Mouse (Mus musculus) ES-E14 (cell line): ENCODE data around the gene Stxbp5l. TPM values are rescaled to one million over a fixed set of nuclear protein-coding genes. Genes with fewer than 3 reads are reported as not detected.

Experiments used
- DNase-seq: peaks from one replicate; pipeline ENCODE4 v3.0.0-alpha.2; 2013; ENCODE audit warnings: low read depth, low spot score
- H3K27ac ChIP-seq: 2 replicates; pipeline ENCODE4 v1.5.1; 2012; ENCODE audit warnings: low read depth, mild to moderate bottlenecking, low read length, moderate library complexity, mixed read lengths; ENCODE audit not compliant: poor library complexity, insufficient read depth, severe bottlenecking
- H3K36me3 ChIP-seq: 2 replicates; pipeline ENCODE4 v1.6.1; 2012; ENCODE audit warnings: mild to moderate bottlenecking, low read length, moderate library complexity, mixed read lengths; ENCODE audit not compliant: control insufficient read depth, poor library complexity, insufficient read depth, severe bottlenecking
- H3K4me1 ChIP-seq, 2 experiments: fragments of 150-350 bp in 1 of 2; sonication (generic) in 1 of 2; 2 replicates each; pipeline ENCODE4 v1.6.1; 2012; ENCODE audit warnings: low read length in 2 of 2, mild to moderate bottlenecking in 1 of 2, mixed read lengths in 1 of 2; ENCODE audit not compliant: control insufficient read depth in 2 of 2, insufficient read depth in 2 of 2, poor library complexity in 1 of 2
- H3K4me3 ChIP-seq, 2 experiments: fragments of 150-350 bp in 1 of 2; sonication (generic) in 1 of 2; 2 replicates each; pipeline ENCODE4 v1.5.1; 2012; ENCODE audit warnings: low read length in 2 of 2, low read depth in 1 of 2, mild to moderate bottlenecking in 1 of 2, mixed read lengths in 1 of 2; ENCODE audit not compliant: insufficient read depth in 1 of 2, poor library complexity in 1 of 2, severe bottlenecking in 1 of 2
- H3K9ac ChIP-seq: 2 replicates; pipeline ENCODE4 v1.6.1; 2012; ENCODE audit warnings: low read depth, mild to moderate bottlenecking, low read length, mixed read lengths; ENCODE audit not compliant: poor library complexity, insufficient read depth, severe bottlenecking
- H3K9me3 ChIP-seq: fragments of 150-350 bp; sonication (generic); 2 replicates; pipeline ENCODE4 v1.6.1; 2012; ENCODE audit warnings: low read depth, mild to moderate bottlenecking, low read length; ENCODE audit not compliant: control insufficient read depth, insufficient read depth
- CHD2 ChIP-seq: IDR thresholded peaks from 2 replicates; pipeline ENCODE4 v1.6.1; 2014; ENCODE audit warnings: mild to moderate bottlenecking, low read depth, low read length, inconsistent platforms
- HCFC1 ChIP-seq: IDR thresholded peaks from 2 replicates; pipeline ENCODE4 v1.6.1; 2012; ENCODE audit warnings: low read length, inconsistent platforms, borderline replicate concordance; ENCODE audit not compliant: insufficient read depth
- MAFK ChIP-seq: IDR thresholded peaks from 2 replicates; pipeline ENCODE4 v1.6.1; 2014; ENCODE audit warnings: mild to moderate bottlenecking, low read depth, low read length, inconsistent platforms; ENCODE audit not compliant: insufficient read depth
- ZC3H11A ChIP-seq: IDR thresholded peaks from 2 replicates; pipeline ENCODE4 v1.6.1; 2012; ENCODE audit warnings: low read depth, mild to moderate bottlenecking, inconsistent platforms, low read length, borderline replicate concordance
- ZNF384 ChIP-seq: IDR thresholded peaks from 2 replicates; pipeline ENCODE4 v1.6.1; 2012; ENCODE audit warnings: low read depth, low read length, inconsistent platforms
- in situ Hi-C, 2 experiments: fragments of 600-800 bp; cut with MboI; formaldehyde crosslinking; loops; one replicate each; pipeline ENCODE4 v1.15.1; 2025; ENCODE audit warnings: low sequenced_read_pairs in 2 of 2, inconsistent platforms in 1 of 2; ENCODE audit not compliant: unreplicated experiment in 2 of 2
- total RNA-seq: library from RNA; depleted of rRNA; stranded (reverse); fragments of 300-350 nt; gene quantifications from 2 replicates; pipeline ENCODE4 v1.2.3, GENCODE M21; 2012

The Stxbp5l gene
- total RNA-seq, 1 experiment: 0.31 TPM

DNA sequence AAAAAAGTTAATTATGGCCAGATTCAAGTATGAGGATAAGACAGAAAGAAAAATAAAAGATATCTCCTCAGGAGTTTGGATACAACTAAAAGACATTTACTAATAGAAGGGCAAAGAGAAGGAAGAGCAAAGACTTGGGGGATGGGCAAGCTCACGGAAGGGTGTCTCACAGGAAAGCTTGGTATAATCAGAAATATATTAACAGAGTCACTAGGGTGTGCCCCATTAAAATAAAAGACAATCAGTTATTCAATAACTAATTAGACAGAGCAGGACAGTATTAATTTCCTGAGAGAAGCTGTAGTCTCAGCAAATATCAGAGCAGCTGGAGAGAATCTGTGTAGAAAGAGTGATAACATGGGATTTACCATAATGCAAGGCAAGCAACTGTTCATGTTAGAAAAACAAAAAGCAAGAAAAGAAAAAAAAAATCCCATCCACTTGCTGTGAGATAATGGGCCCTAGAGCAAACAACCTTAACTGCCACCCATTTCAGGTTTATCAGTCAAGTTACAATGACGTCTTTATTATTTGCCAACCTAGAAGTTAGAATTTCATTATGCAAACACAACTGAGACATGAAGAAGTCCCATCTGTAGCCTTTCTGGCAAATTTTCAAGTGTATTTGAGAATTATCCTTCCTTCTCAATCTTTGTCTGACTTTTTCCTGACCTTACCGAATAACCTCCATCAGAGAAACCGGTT lies 4.6 kb upstream of the Stxbp5l start:
- Histone ChIP-seq H3K9ac (no peak overlapping the region), H3K4me3 (no peak overlapping the region), H3K9me3 (no peaks in the 10 kb centered on the region), H3K27ac (no peak overlapping the region), H3K4me1 (no peaks in the 10 kb centered on the region), H3K36me3 (no peaks in the 10 kb centered on the region)
- no peak for DNase-seq
- in situ Hi-C loops: no loop called here
- TF ChIP-seq ZC3H11A (no peak), HCFC1 (no peak), MAFK (no peak), ZNF384 (no peak), CHD2 (no peak)

DNA sequence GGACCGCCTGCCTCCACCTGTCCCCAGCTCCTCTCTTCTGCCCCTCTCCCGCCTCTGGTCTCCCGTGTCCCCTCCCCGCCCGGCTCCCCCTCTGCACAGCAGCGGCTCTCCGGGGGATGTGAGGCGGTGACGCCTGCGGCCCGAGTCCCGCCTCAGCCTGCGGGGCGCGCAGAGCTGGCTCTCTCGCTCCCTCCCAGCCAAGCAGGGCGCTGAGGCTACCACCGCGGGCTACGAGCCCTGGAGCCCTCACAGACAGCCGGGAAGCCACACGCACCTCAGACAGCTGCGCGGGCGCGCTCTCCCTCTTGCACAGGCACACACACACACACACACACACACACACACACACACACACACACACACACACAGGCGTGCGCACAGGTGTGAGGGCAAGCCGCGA lies 393 bp downstream of the Stxbp5l start:
- peak overlapping the region; percentile 69 to 75 for H3K4me3 ChIP-seq
- peak; percentile 41 for DNase-seq
- H3K36me3 ChIP-seq: no peaks in the 10 kb centered on the region
- no peaks in the 10 kb centered on the region for H3K4me1 ChIP-seq
- TF ChIP-seq MAFK (no peak), HCFC1 (no peak; the same call in 1 of the 2 replicates), CHD2 (no peak), ZNF384 (no peak), ZC3H11A (no peak)
- H3K9ac ChIP-seq: peak overlapping the region; percentile 5; the same call in 1 of the 2 replicates
- in situ Hi-C loops: no loop called here
- no peaks in the 10 kb centered on the region for H3K9me3 ChIP-seq
- no peak overlapping the region for H3K27ac ChIP-seq

DNA sequence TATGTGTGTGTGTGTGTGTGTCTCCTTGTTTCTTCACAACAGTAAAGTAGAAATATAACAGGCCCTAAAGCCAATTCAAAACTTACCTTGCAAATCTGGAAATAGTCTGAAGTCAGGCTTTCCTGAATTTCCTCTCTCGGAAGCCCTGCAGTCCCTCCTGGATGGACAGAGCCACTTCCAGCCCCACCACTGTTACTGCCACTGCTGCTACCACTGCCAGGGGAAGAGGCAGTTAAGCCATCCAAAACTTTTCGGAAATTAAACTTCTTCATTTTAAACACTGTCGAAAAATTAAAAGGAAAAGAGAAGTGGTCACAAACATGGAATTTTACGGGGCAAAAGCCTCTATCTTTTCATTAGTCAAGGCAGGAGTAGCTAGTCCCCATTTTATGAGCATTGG lies 1.3 kb downstream of the Stxbp5l start:
- in situ Hi-C loops: no loop called here
- no peaks in the 10 kb centered on the region for H3K9me3 ChIP-seq
- H3K9ac ChIP-seq: no peak overlapping the region
- no peak overlapping the region for H3K4me3 ChIP-seq
- H3K27ac ChIP-seq: no peak overlapping the region
- H3K36me3 ChIP-seq: no peaks in the 10 kb centered on the region
- TF ChIP-seq ZNF384: no peak
- TF ChIP-seq MAFK: no peak
- TF ChIP-seq ZC3H11A: no peak
- no peak for TF ChIP-seq HCFC1
- TF ChIP-seq CHD2: no peak
- no peaks in the 10 kb centered on the region for H3K4me1 ChIP-seq
- DNase-seq: no peak

DNA sequence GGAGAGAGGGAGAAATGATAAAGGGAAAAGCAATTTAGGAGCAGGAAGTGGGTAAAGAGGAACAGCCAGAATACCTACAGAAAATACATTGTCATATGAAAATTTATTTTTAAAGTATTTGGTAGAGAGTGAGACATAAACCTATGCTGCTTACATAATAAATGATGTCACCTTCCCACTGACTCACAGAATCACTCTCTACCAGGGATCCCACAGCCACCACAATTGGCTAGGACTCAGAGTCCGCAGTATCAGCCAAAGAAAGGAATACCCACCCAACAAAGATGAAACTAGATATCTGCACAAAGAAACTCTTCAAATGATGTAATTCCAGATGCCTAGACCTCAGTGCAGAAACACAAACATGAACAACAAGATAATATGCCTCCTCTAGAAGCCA lies 12.0 kb downstream of the Stxbp5l start:
- no peak for TF ChIP-seq ZNF384
- no peak for TF ChIP-seq ZC3H11A
- TF ChIP-seq HCFC1: no peak
- TF ChIP-seq MAFK: no peak
- no peak for TF ChIP-seq CHD2
- Histone ChIP-seq H3K9ac (no peak overlapping the region), H3K9me3 (no peaks in the 10 kb centered on the region), H3K27ac (no peak overlapping the region), H3K4me3 (no peak overlapping the region), H3K4me1 (no peaks in the 10 kb centered on the region), H3K36me3 (no peaks in the 10 kb centered on the region)
- in situ Hi-C loops: no loop called here
- DNase-seq: no peak

DNA sequence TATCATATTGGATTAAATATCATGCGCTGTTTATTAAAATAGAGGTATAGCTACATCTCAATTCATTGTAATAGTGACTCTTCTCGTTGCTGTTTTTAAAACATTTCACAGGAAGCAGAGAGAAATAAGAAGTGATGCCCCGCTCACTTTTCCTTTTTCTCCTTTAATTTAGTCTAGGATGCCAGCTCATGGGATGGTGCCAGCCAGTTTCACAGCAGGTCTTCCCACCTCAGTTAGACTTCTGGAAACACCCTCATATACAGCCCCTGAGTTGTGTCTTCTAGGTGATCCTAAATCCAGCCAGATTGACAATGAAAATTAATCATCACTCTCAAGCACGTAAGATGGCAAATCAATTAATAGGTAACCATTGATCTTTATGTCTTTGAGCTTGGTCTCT lies 17.3 kb downstream of the Stxbp5l start:
- Histone ChIP-seq H3K9me3 (no peaks in the 10 kb centered on the region), H3K4me1 (no peaks in the 10 kb centered on the region), H3K27ac (no peak overlapping the region), H3K4me3 (no peak overlapping the region), H3K36me3 (no peaks in the 10 kb centered on the region), H3K9ac (no peak overlapping the region)
- DNase-seq: no peak
- in situ Hi-C loops: no loop called here
- TF ChIP-seq ZNF384: no peak
- no peak for TF ChIP-seq MAFK
- no peak for TF ChIP-seq HCFC1
- TF ChIP-seq ZC3H11A: no peak
- TF ChIP-seq CHD2: no peak
